Mouse (Mus musculus) hindbrain, embryonic 13.5 days (tissue): ENCODE measurements around the gene Xlr3a. TPM values are rescaled to one million over a fixed set of nuclear protein-coding genes. Genes with fewer than 3 reads are reported as not detected.

Experiments used
- ATAC-seq: fragments of 200-750 bp; cut with Nextera tagmentation; 2 replicates; pipeline ENCODE4 v1.8.0; 2017; ENCODE audit warnings: moderate TSS enrichment; ENCODE audit not compliant: low FRiP score
- H3K27ac ChIP-seq: fragments of 300-500 bp; sonication (generic); 2 replicates; pipeline ENCODE4 v1.5.1; 2015; ENCODE audit warnings: inconsistent platforms, mild to moderate bottlenecking, moderate library complexity
- H3K27me3 ChIP-seq: fragments of 300-500 bp; sonication (generic); 2 replicates; pipeline ENCODE4 v1.6.1; 2015; ENCODE audit warnings: mild to moderate bottlenecking, inconsistent platforms
- H3K36me3 ChIP-seq: fragments of 300-500 bp; sonication (generic); 2 replicates; pipeline ENCODE4 v1.6.1; 2015; ENCODE audit warnings: mild to moderate bottlenecking, inconsistent platforms
- H3K4me1 ChIP-seq: fragments of 300-500 bp; sonication (generic); replicated peaks from 2 replicates; pipeline ENCODE4 v1.6.1; 2015; ENCODE audit warnings: inconsistent platforms
- H3K4me2 ChIP-seq: fragments of 300-500 bp; sonication (generic); 2 replicates; pipeline ENCODE4 v1.6.1; 2015; ENCODE audit warnings: inconsistent platforms, mild to moderate bottlenecking, moderate library complexity
- H3K4me3 ChIP-seq: fragments of 300-500 bp; sonication (generic); 2 replicates; pipeline ENCODE4 v1.5.1; 2015; ENCODE audit warnings: mild to moderate bottlenecking, inconsistent platforms
- H3K9ac ChIP-seq: fragments of 300-500 bp; sonication (generic); 2 replicates; pipeline ENCODE4 v1.6.1; 2015; ENCODE audit warnings: mild to moderate bottlenecking, inconsistent platforms
- H3K9me3 ChIP-seq: fragments of 300-500 bp; sonication (generic); 2 replicates; pipeline ENCODE4 v1.6.1; 2016; ENCODE audit warnings: inconsistent platforms
- WGBS: fragments of 180-500 bp; shearing (Covaris S2); methylation state at CpG from one replicate; pipeline ENCODE4 v1.1.7; 2015; 5-methylcytosine and 5-hydroxymethylcytosine counted together
- polyA plus RNA-seq: library from polyadenylated mRNA; unstranded; fragments of >200 nt; fragmentation: Nextera tagmentation; extraction: Ambion mirVana; gene quantifications from 2 replicates; pipeline ENCODE4 v1.2.1, GENCODE M21; 2015

Xlr3a gene
- polyA plus RNA-seq, 1 experiment from 2014 or later: 5.1 TPM

DNA sequence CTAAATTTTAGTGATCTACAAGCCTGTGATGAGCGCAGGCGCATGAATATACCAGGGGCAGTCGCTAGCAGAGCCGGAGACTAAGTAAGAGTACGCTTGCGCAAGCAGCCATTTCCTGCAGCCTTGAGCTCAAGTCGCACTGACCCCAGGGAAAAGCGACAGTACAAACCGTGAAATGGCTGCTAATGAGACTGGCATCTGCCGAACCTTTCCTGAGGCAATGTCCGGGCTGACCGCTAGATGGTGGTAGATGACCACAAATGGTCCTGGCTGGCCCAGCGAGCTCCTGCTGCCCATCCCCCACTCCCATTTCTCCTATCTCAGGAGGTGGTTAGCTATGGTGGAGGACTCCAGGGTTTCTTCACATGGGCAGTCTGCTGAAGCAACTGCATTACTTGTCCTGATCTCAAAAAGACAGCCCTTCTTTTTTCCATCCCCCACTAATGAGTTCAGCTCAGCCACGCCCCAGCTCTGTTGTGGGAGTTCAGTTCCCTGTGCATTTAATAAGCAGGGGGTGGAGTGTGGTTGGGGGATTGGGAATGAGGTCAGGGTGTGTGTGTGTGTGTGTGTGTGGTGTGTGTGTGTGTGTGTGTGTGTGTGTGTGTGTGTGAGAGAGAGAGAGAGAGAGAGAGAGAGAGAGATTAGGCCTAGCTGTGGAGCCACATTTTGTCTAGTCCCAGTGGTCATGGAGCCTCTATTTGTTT, 42.9 kb downstream of the Xlr3a start:
- Histone ChIP-seq H3K36me3 (no peaks in the 10 kb centered on the region), H3K27me3 (no peaks in the 10 kb centered on the region), H3K4me1 (no peaks in the 10 kb centered on the region), H3K4me2 (0 out of 2 replicates have a peak overlapping the region, but pooled peaks have one; percentile 13), H3K4me3 (no peak overlapping the region), H3K9ac (no peak overlapping the region), H3K27ac (peak overlapping the region; percentile 67), H3K9me3 (no peaks in the 10 kb centered on the region)
- 12% methylated on average over 14 of the region's 14 CpGs for WGBS
- ATAC-seq: peak; percentile 98

DNA sequence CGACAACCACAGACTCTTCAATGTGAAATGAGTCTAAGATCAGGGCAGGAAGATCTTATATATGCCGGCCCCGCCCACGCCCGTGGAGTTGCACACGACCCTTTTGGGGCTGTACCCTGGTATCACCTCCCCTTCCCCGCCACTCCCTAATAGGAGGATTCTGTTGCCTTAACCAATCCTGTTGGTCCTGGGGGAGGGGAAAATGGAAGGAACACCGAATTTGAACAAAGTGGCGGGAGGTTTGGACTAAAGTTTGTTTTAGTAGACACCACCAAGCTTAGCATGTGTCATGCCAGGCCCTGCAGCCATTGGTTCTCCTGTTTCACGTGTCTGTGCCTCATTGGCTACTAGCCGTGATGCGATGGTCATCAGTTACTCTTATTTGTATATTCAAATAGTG, 57.2 kb downstream of the Xlr3a start:
- Histone ChIP-seq H3K36me3 (no peaks in the 10 kb centered on the region), H3K9ac (no peak overlapping the region), H3K4me1 (no peaks in the 10 kb centered on the region), H3K9me3 (no peaks in the 10 kb centered on the region), H3K4me3 (no peak overlapping the region), H3K27ac (no peak overlapping the region), H3K27me3 (no peaks in the 10 kb centered on the region), H3K4me2 (no peak overlapping the region)
- no peak for ATAC-seq
- 88% methylated on average over 12 of the region's 12 CpGs for WGBS

DNA sequence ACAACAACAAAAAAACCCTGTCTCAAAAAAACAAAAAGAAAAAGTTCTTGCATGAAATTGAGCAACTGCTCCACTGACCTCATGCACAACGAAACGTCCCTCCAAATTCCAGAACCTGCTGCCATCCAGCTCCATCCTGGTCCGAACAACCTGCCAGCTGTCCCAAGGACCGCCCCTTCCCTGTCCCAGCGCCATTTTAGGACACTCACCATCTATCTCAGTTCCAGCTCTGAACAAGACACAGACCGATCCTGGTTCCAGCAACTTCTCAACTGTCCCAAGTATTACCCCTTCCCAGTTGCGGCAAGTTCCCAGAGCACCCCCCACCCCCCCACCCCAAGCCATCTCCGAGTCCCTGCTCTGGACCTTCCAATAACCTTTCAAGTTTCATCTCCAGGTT, 58.1 kb downstream of the Xlr3a start:
- H3K27ac ChIP-seq: no peak overlapping the region
- H3K4me1 ChIP-seq: no peaks in the 10 kb centered on the region
- no peak overlapping the region for H3K9ac ChIP-seq
- H3K27me3 ChIP-seq: no peaks in the 10 kb centered on the region
- no peaks in the 10 kb centered on the region for H3K9me3 ChIP-seq
- no peak for ATAC-seq
- H3K4me3 ChIP-seq: no peak overlapping the region
- no peaks in the 10 kb centered on the region for H3K36me3 ChIP-seq
- H3K4me2 ChIP-seq: no peak overlapping the region
- 84% methylated on average over 8 of the region's 8 CpGs for WGBS

DNA sequence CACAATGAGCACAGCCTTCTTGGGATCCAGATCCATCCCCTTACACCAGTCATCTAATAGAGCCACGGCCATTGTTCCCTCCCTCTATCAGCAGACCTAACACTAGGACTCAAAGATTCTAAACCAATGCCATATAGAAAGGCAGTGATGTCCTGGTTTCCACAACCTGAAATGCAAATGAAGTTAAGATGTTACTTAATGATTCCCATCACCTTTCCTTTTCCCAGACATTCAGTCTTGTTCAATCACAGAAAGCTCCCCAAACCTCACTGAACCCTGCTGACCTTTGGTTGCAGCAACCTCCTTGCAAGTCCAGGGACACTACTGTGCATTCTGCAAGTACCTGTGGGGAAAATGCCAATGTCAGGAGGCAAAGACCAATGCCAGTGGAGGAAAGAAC, 59.9 kb downstream of the Xlr3a start, which contains the start of gene Pnma5:
Pnma5 (minus strand) TSS at position 101 of the 400 bp plus-strand sequence.
- no peak within 1 kb of the TSS for H3K4me2 ChIP-seq
- no peaks in the 10 kb centered on the region for H3K4me1 ChIP-seq
- H3K9ac ChIP-seq: no peak within 1 kb of the TSS
- 83% methylated on average over 1 of the region's 1 CpGs for WGBS
- H3K27ac ChIP-seq: no peak within 1 kb of the TSS
- H3K9me3 ChIP-seq: no peaks in the 10 kb centered on the region
- H3K27me3 ChIP-seq: no peaks in the 10 kb centered on the region
- no peak within 1 kb of the TSS for H3K4me3 ChIP-seq
- ATAC-seq: no peak
- no peaks in the 10 kb centered on the region for H3K36me3 ChIP-seq

Other genes with a start within 250 kb of the Xlr3a start
- 88.2 and 93.0 TPM in 2 replicates for gene Cetn2, start 178.7 kb downstream of the Xlr3a start, polyA plus RNA-seq
- 41.9 and 44.4 TPM in 2 replicates for gene Nsdhl, start 178.5 kb downstream of the Xlr3a start, polyA plus RNA-seq
- 0.96 and 1.5 TPM in 2 replicates for gene Zfp185, start 109.8 kb downstream of the Xlr3a start, polyA plus RNA-seq
- gene Pnma5, start 60.0 kb downstream of the Xlr3a start, polyA plus RNA-seq: not detected in 2 replicates
- 2.3 and 3.0 TPM in 2 replicates for gene Pnma3, start 32.3 kb downstream of the Xlr3a start, polyA plus RNA-seq
- gene Xlr4a, start 14.6 kb downstream of the Xlr3a start, polyA plus RNA-seq: 0.29 and 0.62 TPM in 2 replicates
- 0.28 and 0.51 TPM in 2 replicates for gene Gm14685, start 20.0 kb upstream of the Xlr3a start, polyA plus RNA-seq
- not detected in 2 replicates for gene Xlr5b, start 51.7 kb upstream of the Xlr3a start, polyA plus RNA-seq
- 0.21 and 0.44 TPM in 2 replicates for gene DXBay18, start 52.4 kb upstream of the Xlr3a start, polyA plus RNA-seq
- not detected in 2 replicates for gene Spin2d, start 79.9 kb upstream of the Xlr3a start, polyA plus RNA-seq
- gene Xlr3b, start 95.1 kb upstream of the Xlr3a start, polyA plus RNA-seq: 18.9 and 23.1 TPM in 2 replicates
- 0.44 and 1.1 TPM in 2 replicates for gene Xlr4b, start 117.2 kb upstream of the Xlr3a start, polyA plus RNA-seq
- gene F8a, start 131.2 kb upstream of the Xlr3a start, polyA plus RNA-seq: 33.2 and 35.2 TPM in 2 replicates
- gene Xlr4c, start 146.0 kb upstream of the Xlr3a start, polyA plus RNA-seq: 0.30 and 0.79 TPM in 2 replicates
- gene Xlr3c, start 168.3 kb upstream of the Xlr3a start, polyA plus RNA-seq: 0.32 and 0.96 TPM in 2 replicates
- gene Xlr5a, start 195.9 kb upstream of the Xlr3a start, polyA plus RNA-seq: not detected in 2 replicates
- gene Xlr5c, start 195.9 kb upstream of the Xlr3a start, polyA plus RNA-seq: not detected in 2 replicates
- not detected in 2 replicates for gene Gm45015, start 239.7 kb upstream of the Xlr3a start, polyA plus RNA-seq
- gene Zfp275, start 245.5 kb upstream of the Xlr3a start, polyA plus RNA-seq: 10.6 and 10.9 TPM in 2 replicates